Mouse (Mus musculus): ENCODE measurements around the gene Siae. TPM values are rescaled to one million over a fixed set of nuclear protein-coding genes. Genes with fewer than 3 reads are reported as not detected.

Siae gene
- total RNA-seq, 2 experiments from 2014 or later: 6.0 to 7.2 TPM

GRCm38 (mm10) chr9:37623981-37624380 is 68.5 kb downstream of the Siae start:
- DNase-seq (ENCODE audit: low spot score in 2 of 2): no peak

GRCm38 (mm10) chr9:37624502-37624901 is 69.0 kb downstream of the Siae start:
- no peak for DNase-seq (ENCODE audit: low spot score in 2 of 2)

DNA sequence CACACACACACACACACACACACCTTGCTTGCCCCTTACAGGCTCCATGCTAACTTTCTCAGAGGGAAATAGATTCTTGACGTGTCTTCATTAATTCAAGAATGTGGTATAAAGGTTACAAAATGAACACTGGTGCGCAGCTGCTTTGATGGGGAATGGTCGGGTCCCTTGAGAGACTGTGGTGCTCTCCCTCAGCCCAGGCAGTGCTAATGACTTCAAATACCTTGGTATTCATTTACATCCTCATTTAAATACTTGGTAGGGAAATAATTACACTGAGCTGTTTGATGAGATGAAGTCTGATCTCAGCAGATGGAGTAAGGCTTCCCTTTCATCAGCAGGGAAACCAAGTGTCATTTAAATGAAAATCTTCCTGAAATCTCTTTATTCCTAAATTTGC is 69.6 kb downstream of the Siae start:
- no peak for DNase-seq (ENCODE audit: low spot score in 2 of 2)

DNA sequence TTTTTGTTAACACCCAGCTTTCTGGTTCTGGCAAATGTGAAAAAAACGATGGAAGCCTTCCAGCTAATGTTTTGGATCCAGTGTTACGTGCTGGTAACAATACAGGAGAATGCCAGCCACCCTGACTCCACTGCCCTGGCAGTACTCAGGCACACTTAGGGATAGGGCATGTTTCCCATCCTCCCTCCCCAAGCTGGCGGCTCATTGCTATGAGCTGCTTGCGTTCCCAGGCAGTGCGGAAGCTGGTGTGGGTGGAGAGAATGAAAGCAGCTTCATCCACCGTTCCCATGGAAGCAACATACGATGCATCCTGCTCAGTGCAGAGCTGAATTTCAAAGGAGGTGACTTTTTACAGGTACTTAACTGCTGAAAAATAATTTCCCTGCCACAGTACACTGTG is 70.1 kb downstream of the Siae start:
- no peak for DNase-seq (ENCODE audit: low spot score in 2 of 2)

- DNase-seq (ENCODE audit: low spot score in 2 of 2): peak in 1 of 2 experiments; percentile 24
These were observed 70.6 kb downstream of the Siae start for GRCm38 (mm10) chr9:37626103-37626567.

GRCm38 (mm10) chr9:37627263-37627662 is 71.8 kb downstream of the Siae start:
- no peak for DNase-seq (ENCODE audit: low spot score in 2 of 2)

GRCm38 (mm10) chr9:37628581-37628980 is 73.1 kb downstream of the Siae start:
- DNase-seq (ENCODE audit: low spot score in 2 of 2): no peak

DNA sequence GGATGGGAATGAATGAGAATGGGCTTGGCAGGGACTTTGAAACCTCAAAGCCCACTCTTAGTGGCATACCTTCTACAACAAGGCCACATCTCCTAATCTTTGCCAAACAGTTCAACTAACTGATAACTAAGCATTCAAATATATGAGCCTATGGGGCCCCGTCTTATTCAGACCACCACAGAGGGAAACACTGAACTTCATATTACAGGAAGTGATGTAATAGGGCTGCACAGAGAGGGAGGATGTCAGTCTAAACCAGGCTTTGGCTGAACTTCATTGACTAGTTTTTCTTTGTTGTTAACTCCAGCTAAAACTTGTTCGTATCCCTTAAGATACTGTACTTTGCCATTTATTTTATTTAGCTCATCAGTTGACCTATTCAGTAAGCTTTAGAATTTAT is 74.4 kb downstream of the Siae start:
- DNase-seq (ENCODE audit: low spot score in 2 of 2): no peak

DNA sequence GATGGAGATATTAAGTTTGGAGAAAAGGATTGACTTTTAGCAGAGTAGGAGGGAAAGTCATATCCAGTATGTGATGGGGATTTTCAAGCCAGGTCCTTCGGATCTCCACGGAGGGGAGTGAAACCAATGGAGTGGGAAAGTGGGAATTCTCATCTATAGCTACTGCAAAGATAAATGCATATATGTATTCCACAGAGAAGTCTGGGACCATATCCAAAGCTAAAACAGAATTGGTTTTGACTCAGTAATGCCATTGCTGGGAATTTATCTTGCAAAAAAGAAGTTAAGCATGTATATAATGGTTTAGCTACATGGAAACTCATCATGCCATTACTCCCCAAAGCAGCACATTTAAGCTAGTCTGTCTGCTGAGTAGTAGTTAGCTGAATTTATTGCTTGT is 76.8 kb downstream of the Siae start:
- no peak for DNase-seq (ENCODE audit: low spot score in 2 of 2)

DNA sequence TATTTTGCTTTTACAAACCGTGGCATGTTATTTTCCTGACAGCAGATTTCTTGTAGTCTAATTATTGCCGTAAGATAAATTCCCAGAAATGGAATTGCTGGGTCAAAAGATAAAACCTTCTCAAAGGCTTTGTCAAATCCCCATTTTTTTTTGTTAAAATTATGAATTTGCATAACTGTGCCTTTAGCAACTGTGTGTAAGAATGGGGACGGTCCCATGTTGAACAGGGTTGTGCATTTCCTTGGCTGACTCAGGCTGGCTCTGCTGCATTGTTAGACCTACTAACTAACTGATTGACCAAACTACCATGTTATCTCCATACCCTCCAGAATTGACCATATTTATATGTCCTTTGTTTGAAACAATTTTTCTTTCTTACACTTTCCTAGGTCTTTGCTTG is 78.8 kb downstream of the Siae start:
- no peak for DNase-seq (ENCODE audit: low spot score in 2 of 2)

GRCm38 (mm10) chr9:37636335-37636734 is 80.8 kb downstream of the Siae start:
- DNase-seq (ENCODE audit: low spot score in 2 of 2): peak in 1 of 2 experiments; percentile 39

- DNase-seq (ENCODE audit: low spot score in 2 of 2): no peak
These were observed 81.5 kb downstream of the Siae start for GRCm38 (mm10) chr9:37636800-37637542.

- DNase-seq (ENCODE audit: low spot score in 2 of 2): no peak
These were observed 83.2 kb downstream of the Siae start for GRCm38 (mm10) chr9:37638721-37639120.

DNA sequence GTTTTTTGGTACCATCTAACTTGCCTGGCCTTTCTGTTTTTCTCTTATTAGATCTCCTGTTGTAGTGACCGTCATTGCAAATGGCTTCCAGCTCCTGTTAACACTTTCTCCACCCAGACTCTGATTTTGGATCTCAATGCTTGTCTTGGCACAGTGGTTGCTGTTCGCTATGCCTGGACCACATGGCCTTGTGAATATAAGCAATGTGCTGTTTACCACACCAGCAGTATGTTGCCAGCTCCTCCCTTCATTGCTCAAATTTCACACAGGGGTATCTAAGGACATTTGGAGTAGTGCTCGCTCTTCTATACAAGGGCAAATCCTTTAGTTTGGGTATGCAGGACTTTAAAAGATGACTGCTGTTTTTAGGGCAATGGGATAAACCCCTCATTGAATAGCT is 90.7 kb downstream of the Siae start:
- DNase-seq (ENCODE audit: low spot score in 2 of 2): no peak

- DNase-seq (ENCODE audit: low spot score in 2 of 2): no peak
These were observed 95.1 kb downstream of the Siae start for GRCm38 (mm10) chr9:37650639-37651038.

- no peak for DNase-seq (ENCODE audit: low spot score in 2 of 2)
These were observed 98.3 kb downstream of the Siae start for GRCm38 (mm10) chr9:37653836-37654235.

GRCm38 (mm10) chr9:37655961-37656360 is 100.5 kb downstream of the Siae start:
- DNase-seq (ENCODE audit: low spot score in 2 of 2): no peak

GRCm38 (mm10) chr9:37656439-37656881 is 101.0 kb downstream of the Siae start:
- no peak for DNase-seq (ENCODE audit: low spot score in 2 of 2)

DNA sequence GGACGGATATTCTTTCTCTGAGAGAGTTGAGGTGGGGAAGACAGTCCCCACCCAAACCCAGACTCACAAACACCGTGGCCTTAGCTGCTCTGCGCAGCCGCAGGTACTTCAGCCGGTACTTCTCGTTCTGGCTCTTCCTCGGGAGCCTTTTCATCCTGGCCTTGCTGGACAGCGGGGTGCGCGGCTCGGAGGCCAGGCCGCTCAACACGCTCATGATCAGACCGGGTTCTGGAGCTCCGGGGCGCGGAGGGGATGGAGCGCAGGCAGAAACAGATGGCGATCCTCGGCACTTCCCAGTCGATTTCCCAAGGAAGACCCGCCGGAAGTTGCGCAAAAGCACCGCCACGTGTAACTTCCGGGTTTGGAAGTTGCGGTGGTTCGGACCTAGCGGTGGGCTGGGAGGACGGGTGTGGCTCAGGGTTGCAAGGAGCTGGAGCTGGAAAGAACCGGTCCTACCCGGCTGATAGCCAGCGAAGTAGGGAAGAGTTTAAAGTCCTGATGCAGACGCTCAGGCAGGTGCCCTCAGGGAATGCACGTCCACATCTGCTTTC is 101.5 kb downstream of the Siae start, which contains the start of gene Tbrg1:
TSS of gene Tbrg1 (minus strand) at position 382 of the 551 bp plus-strand sequence.
- DNase-seq (ENCODE audit: low spot score in 2 of 2): peak; percentile 67 to 86

GRCm38 (mm10) chr9:37659413-37659812 is 103.9 kb downstream of the Siae start:
- DNase-seq (ENCODE audit: low spot score in 2 of 2): no peak

DNA sequence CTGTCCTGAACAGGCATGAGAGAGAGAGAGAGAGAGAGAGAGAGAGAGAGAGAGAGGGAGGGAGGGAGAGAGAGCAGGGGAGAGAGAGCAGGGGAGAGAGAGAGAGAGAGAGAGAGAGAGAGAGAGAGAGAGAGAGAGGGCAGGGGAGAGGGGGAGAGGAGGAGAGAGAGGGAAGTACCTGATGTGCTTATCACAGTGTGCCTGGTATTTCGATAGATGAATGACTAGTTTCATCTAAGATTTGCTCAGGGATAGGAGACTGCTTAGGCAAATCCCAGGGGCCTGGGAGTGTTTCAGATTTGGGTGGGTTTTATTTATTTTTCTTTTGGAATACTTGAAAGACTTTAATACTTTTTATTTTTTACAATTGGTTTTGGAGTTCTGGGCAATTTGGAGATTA is 107.7 kb downstream of the Siae start:
- no peak for DNase-seq (ENCODE audit: low spot score in 2 of 2)

DNA sequence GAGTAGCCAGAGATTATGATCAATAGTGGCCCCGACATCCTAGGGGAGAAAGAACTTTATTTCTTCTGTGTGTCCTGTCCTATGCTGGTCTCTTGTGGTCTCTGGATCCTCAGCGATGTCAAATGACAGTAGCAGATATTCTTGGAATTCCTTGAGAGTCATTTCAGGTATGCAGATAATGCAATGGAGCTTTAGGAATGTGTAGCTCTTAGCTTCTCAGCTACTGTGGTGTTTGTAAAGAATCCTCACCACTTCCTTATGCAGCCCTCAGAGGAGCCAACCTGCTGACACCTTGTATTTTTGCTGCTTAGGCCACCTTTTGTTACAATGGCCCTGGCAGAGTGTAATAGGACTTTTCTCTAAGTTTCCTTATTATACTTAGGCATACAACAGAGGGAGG is 109.1 kb downstream of the Siae start:
- no peak for DNase-seq (ENCODE audit: low spot score in 2 of 2)

- no peak for DNase-seq (ENCODE audit: low spot score in 2 of 2)
These were observed 110.5 kb downstream of the Siae start for GRCm38 (mm10) chr9:37666045-37666444.
